Mouse (Mus musculus) megakaryocyte, embryonic 14.5 days (primary cell): ENCODE measurements around the gene Tdo2.

Experiments
- FLI1 ChIP-seq: IDR thresholded peaks from 2 replicates; pipeline ENCODE4 v1.6.1; 2012; ENCODE audit warnings: low read length, inconsistent platforms, mixed read lengths
- GATA1 ChIP-seq: IDR thresholded peaks from 3 replicates; pipeline ENCODE4 v1.6.1; 2012; ENCODE audit warnings: mixed read lengths, low read length, inconsistent platforms, borderline replicate concordance

DNA sequence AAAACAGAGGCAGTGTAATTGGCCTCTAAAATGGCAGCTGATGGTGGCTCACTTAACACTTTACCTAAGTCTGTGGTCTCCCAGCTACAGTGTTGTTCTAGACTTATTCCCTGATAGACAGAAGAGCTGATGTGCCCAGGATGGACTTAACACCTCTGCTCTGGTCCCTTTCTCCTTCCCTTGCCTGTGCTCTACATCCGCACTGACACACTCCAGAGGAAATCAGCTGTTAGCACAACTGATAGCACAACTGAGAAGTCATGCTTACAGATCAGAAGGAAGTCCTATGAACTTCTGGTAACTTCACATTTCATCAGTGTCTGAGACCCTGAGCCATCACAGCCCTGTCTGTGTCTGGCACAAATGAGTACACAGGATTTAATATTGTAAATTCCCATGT is 46.9 kb downstream of the Tdo2 start:
- no peak for TF ChIP-seq GATA1
- no peak for TF ChIP-seq FLI1
